Mouse (Mus musculus) liver, adult 2 months (tissue): ENCODE results near the gene Acer3.

Experiments used
- CTCF ChIP-seq: fragments of 200-500 bp; IDR thresholded peaks from 2 replicates; pipeline ENCODE4 v1.5.1; 2011; ENCODE audit warnings: low read depth, low read length, control low read depth
- POLR2A ChIP-seq: fragments of 200-500 bp; IDR thresholded peaks from 2 replicates; pipeline ENCODE4 v1.6.1; 2011; ENCODE audit warnings: low read length, control low read depth; ENCODE audit not compliant: insufficient read depth; ENCODE audit errors: extremely low read depth

DNA sequence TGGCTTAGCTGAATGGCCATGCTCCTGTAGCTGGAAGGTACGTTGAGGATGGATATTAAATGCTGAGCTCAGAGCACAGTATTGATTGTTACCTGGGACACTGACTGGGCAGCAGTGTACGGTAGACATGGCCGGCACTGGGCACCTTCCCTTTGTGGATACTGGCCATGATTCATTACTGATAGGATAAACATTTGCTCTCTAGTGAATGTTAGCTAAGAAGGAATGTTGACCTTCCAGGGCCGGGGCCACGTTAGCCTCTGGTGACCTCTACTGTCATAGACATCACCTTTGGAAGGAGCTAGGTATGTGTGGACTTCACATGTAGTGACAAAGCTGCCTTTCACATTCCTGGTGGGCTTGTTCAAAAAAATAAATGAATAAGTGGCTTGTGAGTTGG lies 26.5 kb upstream of the Acer3 start:
- TF ChIP-seq CTCF: no peak
- no peak for TF ChIP-seq POLR2A
